Mouse (Mus musculus) megakaryocyte, embryonic 14.5 days (primary cell): ENCODE measurements around the gene Cd47. TPM values are rescaled to one million over a fixed set of nuclear protein-coding genes. Genes with fewer than 3 reads are reported as not detected.
"Not testable (repeated sequence)": the region's sequence is repeated elsewhere in the genome, so short reads cannot be mapped to it uniquely, and the experiment has no call there.

Source experiments
- H3K27me3 ChIP-seq: replicated peaks from 2 replicates; pipeline ENCODE3; 2012; ENCODE audit warnings: inconsistent platforms
- H3K36me3 ChIP-seq: replicated peaks from 2 replicates; pipeline ENCODE3; 2012; ENCODE audit warnings: low read length, inconsistent platforms, mixed read lengths
- H3K4me1 ChIP-seq: 2 replicates; pipeline ENCODE4 v1.6.1; 2012; ENCODE audit warnings: inconsistent platforms
- H3K4me3 ChIP-seq: replicated peaks from 2 replicates; pipeline ENCODE3; 2012; ENCODE audit warnings: moderate library complexity, mild to moderate bottlenecking, inconsistent platforms
- H3K9me3 ChIP-seq: 2 replicates; pipeline ENCODE4 v1.6.1; 2012; ENCODE audit warnings: inconsistent platforms
- FLI1 ChIP-seq: IDR thresholded peaks from 2 replicates; pipeline ENCODE4 v1.6.1; 2012; ENCODE audit warnings: low read length, inconsistent platforms, mixed read lengths
- GATA1 ChIP-seq: IDR thresholded peaks from 3 replicates; pipeline ENCODE4 v1.6.1; 2012; ENCODE audit warnings: mixed read lengths, low read length, inconsistent platforms, borderline replicate concordance
- polyA plus RNA-seq: library from polyadenylated mRNA; stranded (reverse); fragments of >175 nt; gene quantifications from 2 replicates; pipeline ENCODE4 v1.2.3, GENCODE M21; 2012; ENCODE audit warnings: low replicate concordance; ENCODE audit not compliant: insufficient read depth

The Cd47 gene
- polyA plus RNA-seq, 1 experiment: 98.5 TPM

- TF ChIP-seq GATA1: no peak
- TF ChIP-seq FLI1: no peak
These were observed 19.2 kb downstream of the Cd47 start for GRCm38 (mm10) chr16:49819494-49819893.

GRCm38 (mm10) chr16:49830911-49831310 is 30.6 kb downstream of the Cd47 start:
- H3K4me3 ChIP-seq, H3K27me3 ChIP-seq, H3K36me3 ChIP-seq, H3K9me3 ChIP-seq: not testable (repeated sequence)
- peaks cover 20% of the 10 kb centered on the region for H3K4me1 ChIP-seq

More at GRCm38 (mm10) chr16:49819494-49819893, 19.2 kb downstream of the Cd47 start:
- Histone ChIP-seq H3K4me3 (no peak overlapping the region), H3K27me3 (no peaks in the 10 kb centered on the region), H3K4me1 (peaks cover 39% of the 10 kb centered on the region), H3K36me3 (peaks cover 4% of the 10 kb centered on the region), H3K9me3 (no peaks in the 10 kb centered on the region)

GRCm38 (mm10) chr16:49832339-49832738 is 32.0 kb downstream of the Cd47 start:
- TF ChIP-seq FLI1 (no peak), GATA1 (no peak)
- no peak overlapping the region for H3K4me3 ChIP-seq
- peaks cover 33% of the 10 kb centered on the region for H3K4me1 ChIP-seq
- H3K36me3 ChIP-seq: no peaks in the 10 kb centered on the region
- H3K27me3 ChIP-seq: no peaks in the 10 kb centered on the region
- H3K9me3 ChIP-seq: no peaks in the 10 kb centered on the region

- peaks cover 50% of the 10 kb centered on the region for H3K4me1 ChIP-seq
- TF ChIP-seq GATA1 (no peak), FLI1 (no peak)
- no peaks in the 10 kb centered on the region for H3K36me3 ChIP-seq
- no peak overlapping the region for H3K4me3 ChIP-seq
- H3K27me3 ChIP-seq: no peaks in the 10 kb centered on the region
- no peaks in the 10 kb centered on the region for H3K9me3 ChIP-seq
These were observed 33.9 kb downstream of the Cd47 start for GRCm38 (mm10) chr16:49834130-49834693.

- peaks cover 75% of the 10 kb centered on the region for H3K4me1 ChIP-seq
- H3K36me3 ChIP-seq: no peaks in the 10 kb centered on the region
- H3K27me3 ChIP-seq: no peaks in the 10 kb centered on the region
- H3K9me3 ChIP-seq: no peaks in the 10 kb centered on the region
- H3K4me3 ChIP-seq: no peak overlapping the region
- TF ChIP-seq GATA1: no peak
- TF ChIP-seq FLI1: no peak
These were observed 36.4 kb downstream of the Cd47 start for GRCm38 (mm10) chr16:49836634-49837164.

- Histone ChIP-seq H3K9me3 (no peaks in the 10 kb centered on the region), H3K27me3 (no peaks in the 10 kb centered on the region), H3K4me3 (no peak overlapping the region), H3K36me3 (no peaks in the 10 kb centered on the region), H3K4me1 (peaks cover 88% of the 10 kb centered on the region)
- no peak for TF ChIP-seq GATA1
- TF ChIP-seq FLI1: no peak
These were observed 38.6 kb downstream of the Cd47 start for GRCm38 (mm10) chr16:49838923-49839322.

GRCm38 (mm10) chr16:49839681-49840535 is 39.6 kb downstream of the Cd47 start:
- Histone ChIP-seq H3K4me1 (peaks cover 86% of the 10 kb centered on the region), H3K36me3 (peaks cover 4% of the 10 kb centered on the region), H3K27me3 (no peaks in the 10 kb centered on the region), H3K9me3 (no peaks in the 10 kb centered on the region), H3K4me3 (peak overlapping the region; percentile 91)
- TF ChIP-seq GATA1 (peak; percentile 69; the same call in 1 of the 3 replicates), FLI1 (no peak)

GRCm38 (mm10) chr16:49843723-49844122 is 43.4 kb downstream of the Cd47 start:
- H3K27me3 ChIP-seq: no peaks in the 10 kb centered on the region
- no peak for TF ChIP-seq FLI1
- TF ChIP-seq GATA1: no peak
- H3K4me1 ChIP-seq: peaks cover 93% of the 10 kb centered on the region
- H3K4me3 ChIP-seq: no peak overlapping the region
- no peaks in the 10 kb centered on the region for H3K9me3 ChIP-seq
- H3K36me3 ChIP-seq: peaks cover 4% of the 10 kb centered on the region

- Histone ChIP-seq H3K4me1 (peaks cover 90% of the 10 kb centered on the region), H3K4me3 (peak overlapping the region; percentile 82), H3K27me3 (no peaks in the 10 kb centered on the region), H3K9me3 (no peaks in the 10 kb centered on the region), H3K36me3 (peaks cover 4% of the 10 kb centered on the region)
- TF ChIP-seq FLI1: no peak
- no peak for TF ChIP-seq GATA1
These were observed 47.1 kb downstream of the Cd47 start for GRCm38 (mm10) chr16:49847224-49848003.

GRCm38 (mm10) chr16:49848651-49849050 is 48.3 kb downstream of the Cd47 start:
- peaks cover 93% of the 10 kb centered on the region for H3K4me1 ChIP-seq
- H3K27me3 ChIP-seq: no peaks in the 10 kb centered on the region
- peak overlapping the region; percentile 81 for H3K4me3 ChIP-seq
- TF ChIP-seq GATA1: no peak
- no peak for TF ChIP-seq FLI1
- H3K9me3 ChIP-seq: no peaks in the 10 kb centered on the region
- H3K36me3 ChIP-seq: peaks cover 4% of the 10 kb centered on the region
